Mouse (Mus musculus): ENCODE measurements around the gene Ahcy.
"Not testable (repeated sequence)": the region's sequence is repeated elsewhere in the genome, so short reads cannot be mapped to it uniquely, and the experiment has no call there.

Gene Ahcy

DNA sequence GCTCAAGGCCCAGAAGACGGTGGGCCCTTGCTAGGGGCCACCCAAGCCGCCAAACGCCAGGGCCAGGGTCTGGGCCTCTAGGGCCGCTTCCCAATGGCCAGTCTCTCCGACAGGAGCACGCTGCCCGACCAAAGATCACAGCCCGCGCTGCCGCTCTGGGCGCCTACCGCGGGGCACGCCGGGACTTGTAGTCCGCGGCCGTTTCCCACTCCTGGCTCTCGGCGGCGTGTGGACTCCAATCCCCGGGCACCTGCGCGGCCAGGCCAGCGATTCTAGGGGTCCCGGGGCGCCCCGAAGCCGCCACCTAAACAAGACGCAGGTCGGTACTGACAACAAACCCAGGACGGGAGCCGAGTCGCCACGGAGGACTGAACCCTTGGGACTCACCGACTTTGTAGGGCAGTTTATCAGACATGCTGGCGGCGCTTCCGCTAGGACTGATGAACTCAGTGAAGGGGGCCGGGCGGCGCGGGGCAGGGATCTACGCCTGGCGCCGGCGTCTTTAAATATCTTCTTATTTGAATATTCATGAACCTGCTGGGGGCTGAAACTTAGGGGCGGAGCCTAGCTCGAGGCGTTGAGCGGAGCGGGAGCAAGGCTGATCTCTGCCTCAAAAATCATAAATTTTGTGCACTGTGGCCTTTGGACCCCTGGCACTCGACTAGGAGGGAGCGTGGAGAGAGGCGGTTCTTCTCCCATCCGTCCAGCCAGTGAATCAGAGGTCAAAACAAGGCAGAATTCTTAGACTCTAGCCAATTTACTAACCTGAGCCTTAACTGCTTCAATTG is at the start of gene Ahcy:
Gene Ahcy (minus strand): TSS at position 520 of the 788 bp plus-strand sequence.
- DNase-seq (ENCODE audit: low read depth, low spot score) = peak; percentile 93

DNA sequence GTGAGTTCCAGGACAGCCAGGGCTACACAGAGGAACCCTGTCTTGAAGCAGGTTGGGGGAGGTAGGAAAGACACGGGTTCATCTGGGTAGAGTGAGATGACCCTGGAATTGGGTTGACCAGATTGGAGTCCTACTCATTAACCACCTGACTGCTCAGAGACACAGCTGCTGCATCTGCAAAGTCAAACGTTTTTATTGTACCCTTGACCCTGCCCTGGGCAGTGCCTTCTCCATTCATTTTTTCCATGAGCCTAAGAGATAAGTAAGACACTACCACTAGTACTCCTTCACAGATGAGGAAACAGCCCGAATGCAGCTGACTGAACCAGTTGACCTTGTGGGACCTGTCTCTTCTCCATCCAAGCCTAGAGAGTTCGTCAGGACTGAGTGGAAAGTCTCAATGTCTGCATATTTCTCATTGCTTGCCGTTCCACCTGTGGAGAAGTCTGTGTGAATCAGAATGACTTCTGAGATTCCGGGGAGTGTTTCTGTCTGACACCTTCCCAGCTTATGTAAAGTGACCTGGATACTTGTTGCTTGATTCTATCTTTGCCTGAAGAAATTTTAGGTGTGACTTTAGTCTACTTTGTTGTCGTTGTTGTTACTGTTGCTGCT is 41.0 kb upstream of the Ahcy start:
- DNase-seq (ENCODE audit: low read depth, low spot score) = no peak

DNA sequence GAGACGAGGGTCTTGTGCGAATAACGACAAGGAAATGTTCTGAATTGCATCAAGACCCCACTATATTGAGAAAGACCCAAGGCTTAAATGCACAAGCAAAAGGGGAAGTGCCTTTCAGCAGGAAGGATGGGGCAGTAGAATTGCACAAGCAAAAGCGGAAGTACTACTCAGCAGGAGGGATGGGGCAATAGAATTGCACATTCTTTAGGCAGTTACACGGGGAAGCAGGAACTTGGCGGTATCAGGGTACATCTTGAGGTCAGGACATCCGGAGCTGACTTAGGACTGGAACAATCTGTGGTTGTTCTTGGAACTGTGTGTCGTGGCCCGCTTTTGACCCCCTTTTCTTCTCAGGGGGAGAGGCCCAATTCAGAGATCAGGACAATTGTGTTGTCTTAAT is 33.0 kb upstream of the Ahcy start:
- not testable (repeated sequence) for DNase-seq (ENCODE audit: low read depth, low spot score)

DNA sequence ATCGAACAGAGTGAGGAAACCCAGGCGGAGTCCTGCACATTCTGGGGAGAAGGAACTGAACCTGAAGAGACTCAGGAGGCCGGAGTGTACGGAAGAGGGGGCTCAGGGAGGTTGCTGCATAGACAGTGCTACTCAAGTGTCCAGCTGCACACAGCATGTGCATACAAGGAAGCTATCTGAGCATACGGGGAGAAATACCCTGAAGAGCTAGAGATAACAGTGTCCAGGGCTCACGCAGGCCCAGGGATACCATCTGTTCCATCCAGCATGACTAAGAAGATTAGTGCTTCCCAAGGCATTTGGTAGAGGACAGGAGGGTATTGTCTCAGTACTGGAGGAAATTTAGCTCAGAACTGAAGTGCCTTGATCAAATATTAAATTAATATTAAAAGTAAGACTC is 29.3 kb upstream of the Ahcy start:
- DNase-seq (ENCODE audit: low read depth, low spot score) = no peak

DNA sequence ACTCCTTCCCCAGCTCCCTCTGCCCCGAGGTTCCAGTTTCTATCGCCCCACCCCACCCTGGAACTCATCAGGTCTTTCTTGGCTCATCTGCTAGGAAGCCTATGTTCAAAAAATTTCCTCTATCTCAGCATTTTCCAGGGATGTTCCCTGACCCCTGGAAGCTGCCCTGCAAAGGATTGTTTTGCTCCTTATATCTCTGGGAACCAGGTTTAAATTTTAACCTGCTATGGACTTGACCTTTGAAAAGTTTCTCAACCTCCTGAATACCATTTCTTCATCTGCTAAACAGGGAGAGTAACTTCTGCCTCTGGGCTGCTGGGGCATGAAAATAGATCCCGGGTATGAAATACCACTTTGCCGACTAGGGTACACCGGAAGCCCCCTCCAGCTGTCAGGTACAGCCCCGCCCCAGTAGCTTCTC is 27.5 kb upstream of the Ahcy start:
- no peak for DNase-seq (ENCODE audit: low read depth, low spot score)

DNA sequence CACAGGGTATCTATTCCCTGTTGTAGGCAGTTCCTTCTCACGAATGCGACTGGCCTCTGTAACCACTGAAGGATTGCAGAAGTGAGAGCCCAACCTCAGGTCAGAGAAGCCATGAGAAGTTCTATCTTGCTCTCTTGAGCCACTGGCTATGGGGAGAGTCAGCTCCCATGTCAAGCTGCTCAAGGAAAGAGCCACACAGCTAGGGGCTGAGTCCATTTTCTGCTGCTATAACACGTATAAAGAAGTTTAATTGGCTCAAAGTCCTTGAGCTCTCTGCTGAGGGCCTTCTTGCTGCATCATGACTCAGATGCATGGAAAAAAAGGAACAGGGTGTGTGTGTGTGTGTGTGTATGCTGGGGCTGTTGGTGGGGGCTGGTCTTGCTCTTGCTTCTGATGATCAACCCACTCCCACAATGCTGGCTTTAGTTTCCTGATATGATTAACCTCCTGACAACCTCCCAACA is 26.5 kb upstream of the Ahcy start:
- DNase-seq (ENCODE audit: low read depth, low spot score) = no peak

DNA sequence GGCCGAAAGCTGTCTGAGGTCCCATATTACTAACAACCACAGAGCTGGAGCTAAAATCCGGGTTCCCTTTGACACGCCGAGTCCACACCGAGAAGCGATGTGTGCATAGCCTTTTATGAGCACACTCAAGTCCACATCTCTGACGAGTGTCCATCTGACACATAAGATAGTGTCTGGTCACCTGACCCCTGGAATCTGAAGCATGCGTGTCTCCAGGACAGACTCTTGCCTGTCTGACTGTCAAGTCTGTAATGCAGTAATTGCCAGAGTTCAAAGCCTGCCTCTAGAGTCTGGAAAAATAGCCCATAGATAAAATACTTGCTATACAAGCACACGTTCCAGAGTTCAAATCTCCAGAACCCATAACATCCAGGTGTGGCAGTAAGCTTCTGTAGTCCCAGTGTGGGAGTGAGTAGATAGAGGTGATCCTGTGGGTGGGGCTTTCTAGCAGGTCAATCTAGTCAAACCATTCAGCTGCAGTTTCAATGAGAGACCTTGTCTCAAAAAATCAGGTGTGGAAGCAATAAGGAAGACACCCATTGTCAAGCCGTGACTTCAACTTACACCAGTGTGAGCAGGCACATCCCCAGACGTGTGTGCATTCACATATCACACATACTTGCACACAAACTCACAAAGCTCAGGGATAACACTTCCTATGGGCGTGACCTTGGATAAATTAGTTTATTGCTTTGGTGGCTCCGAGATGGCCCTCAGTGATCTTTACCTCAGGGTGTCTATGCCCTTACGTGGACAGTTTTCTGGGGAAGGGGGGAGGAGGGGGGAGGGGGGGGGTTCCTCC is 25.9 kb upstream of the Ahcy start:
- DNase-seq (ENCODE audit: low read depth, low spot score) = no peak

DNA sequence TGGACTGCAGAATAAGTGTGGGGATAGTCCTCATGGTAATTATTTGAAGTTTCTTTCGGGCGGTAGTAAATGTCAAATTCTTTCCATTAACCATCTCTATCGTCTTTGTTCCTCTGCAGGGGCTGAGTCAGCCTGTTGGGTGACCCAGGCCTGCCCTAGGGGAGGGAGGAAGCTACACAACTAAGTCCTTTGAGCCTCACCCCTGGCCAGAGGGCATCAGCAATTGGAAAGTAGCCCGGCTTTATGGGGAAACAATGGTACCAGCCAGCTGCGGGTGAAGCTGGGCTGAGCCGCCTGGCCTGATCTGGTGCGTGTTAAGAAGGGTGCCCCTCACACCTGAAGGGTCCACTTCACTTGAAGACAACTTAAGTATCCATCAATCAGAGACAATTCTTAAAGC is 25.1 kb upstream of the Ahcy start:
- no peak for DNase-seq (ENCODE audit: low read depth, low spot score)

DNA sequence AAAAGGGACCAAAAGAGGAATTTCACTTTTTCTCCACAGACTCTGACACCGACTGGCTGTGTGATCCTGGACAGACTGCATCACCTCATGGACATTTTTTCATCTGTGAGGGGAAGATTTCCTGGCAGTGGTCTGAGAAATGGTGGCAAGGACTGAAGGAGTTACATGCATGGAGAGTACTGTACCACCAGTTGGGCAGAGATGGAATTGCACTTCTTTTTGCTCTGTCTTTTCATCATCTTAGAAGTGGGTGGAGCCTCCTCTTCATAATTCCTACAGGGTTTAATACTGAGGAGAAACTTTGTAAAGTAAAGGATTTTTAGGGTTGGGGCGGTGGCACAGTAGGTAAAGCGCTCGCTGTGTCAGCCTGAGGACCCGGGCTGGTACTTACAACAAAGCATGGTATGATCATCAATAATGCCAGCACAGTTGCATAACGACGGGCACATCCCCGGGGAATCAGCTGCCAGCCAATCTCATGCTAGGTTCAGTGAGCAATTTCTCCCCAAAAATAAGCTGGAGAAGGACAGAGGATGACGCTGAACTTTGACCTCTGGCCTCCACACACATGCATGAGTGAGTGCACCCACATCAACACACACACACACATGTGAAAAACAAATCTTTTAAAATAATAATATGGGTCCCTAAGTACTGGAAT is 24.6 kb upstream of the Ahcy start:
- DNase-seq (ENCODE audit: low read depth, low spot score) = peak; percentile 47

DNA sequence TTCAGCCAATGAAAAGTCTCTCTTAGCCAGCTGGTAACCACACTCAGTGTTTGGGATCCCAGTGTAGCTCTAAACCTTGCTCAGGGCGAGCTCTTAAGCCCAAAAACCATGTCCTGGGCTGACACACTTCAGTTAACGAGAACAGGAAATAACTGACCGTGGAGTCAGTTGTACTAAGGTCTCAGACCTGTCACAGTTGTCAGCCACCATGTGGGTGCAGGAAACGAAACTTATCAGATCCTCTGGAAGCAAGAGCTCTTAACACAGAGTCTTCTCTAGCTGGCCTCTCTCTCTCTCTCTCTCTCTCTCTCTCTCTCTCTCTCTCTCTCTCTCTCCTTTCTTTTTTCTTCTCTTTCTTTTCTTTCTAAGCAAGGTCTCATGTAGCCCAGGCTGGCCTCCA is 19.1 kb upstream of the Ahcy start:
- no peak for DNase-seq (ENCODE audit: low read depth, low spot score)

DNA sequence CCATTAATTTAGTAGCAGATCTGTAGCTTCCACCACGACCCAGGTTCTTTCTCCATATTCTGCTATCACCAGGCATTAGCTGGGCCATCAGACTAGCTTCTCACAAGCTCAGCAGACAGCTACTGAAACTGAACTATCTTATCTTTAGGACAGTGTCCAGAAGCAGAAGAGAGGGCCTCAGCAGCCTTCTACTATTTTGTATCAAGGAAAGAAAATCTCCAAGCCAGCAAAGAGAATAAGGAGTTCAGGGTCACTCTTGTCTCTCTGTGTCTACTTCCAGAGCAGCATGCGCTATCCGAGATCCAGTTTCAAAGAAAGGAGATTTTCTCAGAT is 17.4 kb upstream of the Ahcy start:
- no peak for DNase-seq (ENCODE audit: low read depth, low spot score)

DNA sequence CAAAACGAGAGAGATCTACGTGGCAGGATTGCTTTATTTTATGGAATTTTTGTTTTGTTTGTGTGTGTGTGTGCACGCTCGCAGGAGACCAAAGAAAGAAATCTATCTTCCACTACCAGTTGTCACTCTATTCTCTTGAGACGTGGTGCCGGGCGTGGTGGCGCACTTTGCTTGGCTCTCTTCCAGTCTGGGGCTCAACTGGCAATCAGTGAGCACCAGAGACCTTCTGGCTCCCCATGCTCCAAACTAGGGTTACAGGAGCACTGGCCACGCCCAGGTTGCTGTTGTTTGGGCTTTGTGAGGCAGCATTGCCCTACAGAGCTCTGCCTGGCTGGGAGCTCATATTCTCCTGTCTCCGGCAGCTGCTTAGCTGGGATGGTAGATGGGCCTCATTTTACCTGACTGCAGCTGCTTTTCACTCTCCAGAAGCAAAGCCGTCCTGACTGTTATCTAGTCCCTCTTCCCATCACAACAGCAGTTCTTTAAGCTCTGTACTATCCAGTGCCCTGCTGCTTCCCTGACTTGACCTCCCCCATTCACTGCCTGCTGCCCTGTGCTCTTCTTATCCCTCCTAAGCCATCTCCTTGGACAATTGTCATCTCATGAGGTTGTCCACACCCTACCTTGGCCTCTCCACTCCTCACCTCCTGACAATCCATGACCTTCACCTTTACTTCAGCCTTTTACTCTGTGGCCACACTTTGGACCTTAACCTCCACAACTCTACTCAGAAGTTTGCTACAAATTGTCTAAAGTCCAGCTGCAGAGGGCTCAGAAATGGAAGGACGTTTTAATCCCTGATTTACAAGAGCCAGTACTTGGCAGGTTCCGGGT is 16.8 kb upstream of the Ahcy start:
- no peak for DNase-seq (ENCODE audit: low read depth, low spot score)

DNA sequence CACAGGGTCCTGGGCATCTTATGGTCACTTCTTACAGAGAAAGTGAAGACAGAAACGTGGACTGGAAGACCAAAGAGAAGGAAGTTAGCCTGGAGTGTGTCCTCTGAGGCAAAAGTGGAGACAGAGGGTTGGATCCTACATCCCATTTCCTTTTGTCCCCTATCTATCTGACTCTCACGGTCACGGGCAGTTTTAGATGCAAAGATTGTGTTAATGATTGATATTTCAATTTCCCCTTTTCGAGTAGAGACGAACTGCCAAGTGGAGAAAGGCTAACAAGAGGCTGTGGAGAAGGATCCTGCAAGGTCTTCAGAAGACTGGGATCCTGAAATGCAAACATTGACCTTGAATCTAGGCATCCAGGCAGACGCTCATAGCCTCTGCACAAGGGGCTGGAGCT is 14.0 kb upstream of the Ahcy start:
- no peak for DNase-seq (ENCODE audit: low read depth, low spot score)

DNA sequence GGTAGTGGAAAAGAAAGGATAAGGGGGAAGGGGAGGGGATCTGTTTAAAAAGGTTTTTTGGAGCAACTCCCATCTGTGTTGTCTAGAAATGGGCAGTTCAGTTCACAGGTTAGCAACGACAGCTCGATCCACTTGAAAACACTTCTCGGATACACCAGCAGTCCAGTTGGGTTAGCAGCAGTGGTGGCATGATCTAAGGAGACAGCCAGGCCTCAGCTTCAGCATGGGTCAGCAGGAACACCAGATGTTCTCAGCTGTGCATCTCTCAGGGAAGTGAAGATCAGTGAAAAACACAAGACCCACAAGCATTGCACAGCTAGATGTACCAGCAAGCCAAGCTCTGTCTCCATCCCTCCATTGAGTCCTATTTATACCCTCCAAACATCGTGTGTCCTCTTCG is 12.0 kb upstream of the Ahcy start:
- DNase-seq (ENCODE audit: low read depth, low spot score) = no peak

DNA sequence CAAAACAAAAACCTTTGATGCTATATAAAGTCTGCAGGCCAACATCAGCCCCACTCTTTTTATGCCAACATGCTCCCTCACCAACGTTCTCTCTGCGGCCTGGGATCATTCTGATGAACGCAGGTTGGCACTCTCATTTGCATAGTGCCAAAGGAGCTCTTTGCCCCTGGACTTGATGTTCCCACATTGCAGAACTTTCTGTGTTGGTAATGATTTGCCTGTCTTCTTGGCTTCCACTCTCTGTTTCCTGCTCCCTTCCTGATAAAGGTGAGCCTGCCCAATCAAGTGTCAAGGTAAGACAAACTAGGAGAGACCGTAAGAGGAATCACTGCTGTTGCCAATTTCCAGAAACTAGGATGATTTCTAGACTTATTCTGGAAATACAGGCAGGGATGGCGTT is 10.2 kb upstream of the Ahcy start:
- no peak for DNase-seq (ENCODE audit: low read depth, low spot score)

DNA sequence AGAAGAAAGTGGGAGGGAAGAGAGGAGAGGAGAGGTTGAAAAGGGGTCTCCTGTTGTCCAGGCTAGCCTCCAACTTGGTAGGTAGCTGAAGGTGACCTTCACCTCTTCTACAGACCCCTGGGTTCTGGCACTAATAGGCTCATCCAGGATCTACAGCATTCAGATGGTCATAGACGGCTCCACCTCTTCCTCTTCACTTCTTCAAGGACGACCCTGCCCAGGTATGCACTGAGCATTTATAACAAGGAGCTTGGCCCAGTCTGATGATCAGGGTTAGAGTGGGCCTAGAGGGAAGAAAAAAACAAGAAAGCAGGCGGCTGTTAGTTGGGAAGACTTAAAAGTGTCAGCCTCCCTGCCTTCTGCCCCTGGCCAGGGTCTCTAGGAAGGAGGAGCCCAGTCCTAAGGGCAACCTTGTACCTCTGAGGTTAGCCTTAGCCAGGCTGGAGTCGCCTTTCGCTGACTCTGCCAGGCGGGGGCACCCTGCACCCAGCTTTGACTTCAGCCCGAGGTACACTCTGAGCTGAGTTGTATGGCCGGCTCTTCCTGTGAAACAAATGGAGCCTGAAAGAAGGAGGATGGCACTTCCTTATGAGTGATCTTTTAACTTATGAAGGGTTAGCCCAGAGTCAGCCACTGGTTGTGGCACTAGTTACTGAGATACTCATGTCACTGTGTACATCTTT is 8.0 kb upstream of the Ahcy start:
- peak; percentile 82 for DNase-seq (ENCODE audit: low read depth, low spot score)

DNA sequence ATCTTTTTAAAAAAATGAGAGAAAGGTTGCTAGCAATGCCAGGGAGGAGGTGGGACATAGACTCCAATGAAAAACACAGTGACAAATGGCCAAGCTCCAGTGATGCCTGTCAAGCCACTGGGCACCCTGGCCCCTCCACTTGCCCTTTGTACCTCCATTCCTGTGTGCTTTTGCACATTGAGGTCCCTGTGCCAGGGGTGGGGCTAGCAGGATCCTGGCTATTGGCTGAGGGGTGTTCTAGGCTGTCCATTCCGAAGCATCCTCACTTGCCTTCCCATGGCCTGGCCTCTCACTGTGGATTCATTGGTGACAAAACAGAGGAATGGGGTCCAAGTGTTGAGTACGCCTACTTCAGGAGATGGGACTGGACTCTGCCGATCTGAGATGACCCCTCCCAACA is 6.8 kb upstream of the Ahcy start:
- DNase-seq (ENCODE audit: low read depth, low spot score) = no peak

DNA sequence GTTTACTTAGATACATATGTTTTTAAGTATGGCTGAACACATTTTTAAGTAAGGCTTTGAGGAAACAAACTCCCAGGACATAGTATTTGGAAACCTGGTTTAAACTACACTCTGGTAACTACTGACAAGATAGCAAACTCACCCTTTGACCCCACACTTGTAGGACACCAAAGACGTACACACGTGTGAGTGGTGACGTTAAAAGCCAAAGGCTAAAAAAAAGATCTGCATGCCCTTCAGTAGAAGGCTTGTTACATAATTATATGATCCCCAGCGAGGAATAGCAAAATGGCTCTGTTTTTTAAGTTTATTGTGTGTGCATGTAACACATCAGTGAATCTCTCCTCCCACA is 5.9 kb upstream of the Ahcy start:
- no peak for DNase-seq (ENCODE audit: low read depth, low spot score)

DNA sequence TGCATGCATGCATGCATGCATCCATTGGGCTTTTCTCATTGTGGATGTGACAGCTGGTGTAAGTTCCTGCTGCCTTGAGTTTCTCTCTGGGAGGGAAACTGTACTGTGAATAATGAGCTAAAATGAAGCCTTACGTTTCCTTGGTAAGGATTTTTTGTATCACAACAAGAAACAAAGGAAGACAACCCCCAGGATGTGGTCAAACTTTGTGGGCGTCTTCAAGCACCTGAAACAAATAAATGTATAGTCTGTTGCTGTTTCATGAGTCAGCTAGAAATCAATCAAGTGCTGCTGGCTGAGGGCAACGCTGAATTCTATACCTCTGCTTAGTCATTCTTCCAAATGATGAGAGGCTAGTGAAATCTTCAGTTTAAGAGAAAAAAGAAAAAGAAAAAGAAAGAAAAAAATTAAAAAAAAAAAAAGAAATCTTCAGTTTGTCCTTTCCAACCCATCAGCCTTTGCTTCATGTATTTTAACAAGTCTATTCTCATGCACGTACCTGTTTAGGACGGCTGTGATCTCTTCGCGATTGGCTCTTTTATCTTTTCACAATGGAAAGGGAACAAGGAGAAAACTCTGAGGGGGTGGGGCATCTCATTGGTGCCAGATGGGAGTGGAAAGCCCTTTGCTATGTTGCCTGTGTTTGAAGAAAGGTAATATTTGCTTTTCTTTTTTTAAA is 5.3 kb upstream of the Ahcy start:
- DNase-seq (ENCODE audit: low read depth, low spot score) = peak; percentile 74

DNA sequence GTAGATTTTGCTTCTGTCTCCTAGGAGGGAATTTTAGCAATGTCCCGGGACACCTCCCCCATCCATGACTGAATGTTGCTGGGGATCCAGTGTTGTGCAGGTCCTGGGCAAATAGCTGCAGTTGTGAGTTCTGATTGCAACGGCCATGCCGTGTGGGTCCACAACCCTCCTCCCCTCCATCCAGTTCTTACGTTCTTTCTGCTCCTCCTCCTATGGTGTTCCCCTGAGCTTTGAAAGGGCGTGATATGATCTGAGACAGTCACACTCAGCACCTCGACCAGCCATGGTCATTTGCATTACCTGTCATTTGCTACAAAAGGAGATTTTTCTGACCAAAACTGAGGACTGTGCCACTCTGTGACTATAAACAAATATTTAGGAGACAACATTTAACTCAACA is 1.4 kb upstream of the Ahcy start:
- no peak for DNase-seq (ENCODE audit: low read depth, low spot score)
